Mouse (Mus musculus): ENCODE results near the gene Cks1b.

GRCm38 (mm10) chr3:89449541-89449940 is 31.4 kb upstream of the Cks1b start:
- TF ChIP-seq CTCF (IDR thresholded peaks at IDR 0.05; ENCODE audit: insufficient read depth, low read length) (peak; percentile 89), POLR2A (IDR thresholded peaks at IDR 0.05; ENCODE audit: borderline replicate concordance, extremely low read depth, low read depth, low read length) (no peak; the same call in 1 of the 2 replicates)
